Mouse (Mus musculus) hindbrain, postnatal 0 days (tissue): ENCODE measurements at regions not wholly inside any gene's neighbourhood (a gene's known extent, or its start where the extent isn't known, plus 50 kb on each side); places are given as distances from the start of the nearest gene placed in this dataset.

Experiments used
- ATAC-seq: fragments of 200-750 bp; cut with Nextera tagmentation; 2 replicates; pipeline ENCODE4 v1.8.0; 2017; ENCODE audit warnings: mild to moderate bottlenecking, moderate TSS enrichment, moderate library complexity
- DNase-seq: peaks from one replicate; pipeline ENCODE4 v3.0.0-alpha.2; 2015; ENCODE audit warnings: low spot score
- H3K27ac ChIP-seq: fragments of 300-500 bp; sonication (generic); 2 replicates; pipeline ENCODE4 v1.5.1; 2014; ENCODE audit warnings: mild to moderate bottlenecking
- H3K27me3 ChIP-seq: fragments of 300-500 bp; sonication (generic); 2 replicates; pipeline ENCODE4 v1.6.1; 2014; ENCODE audit warnings: low read length, mixed read lengths; ENCODE audit not compliant: insufficient read depth
- H3K36me3 ChIP-seq: fragments of 300-500 bp; sonication (generic); 2 replicates; pipeline ENCODE4 v1.6.1; 2014; ENCODE audit warnings: low read length, mixed read lengths; ENCODE audit not compliant: insufficient read depth
- H3K4me1 ChIP-seq: fragments of 300-500 bp; sonication (generic); 2 replicates; pipeline ENCODE4 v1.6.1; 2014; ENCODE audit warnings: antibody characterized with exemption, low read length, mixed read lengths; ENCODE audit not compliant: insufficient read depth
- H3K4me2 ChIP-seq: fragments of 300-500 bp; sonication (generic); 2 replicates; pipeline ENCODE4 v1.6.1; 2014; ENCODE audit warnings: low read depth, mild to moderate bottlenecking, low read length, moderate library complexity, mixed read lengths
- H3K4me3 ChIP-seq: fragments of 300-500 bp; sonication (generic); 2 replicates; pipeline ENCODE4 v1.5.1; 2014; ENCODE audit warnings: low read length
- H3K9ac ChIP-seq: fragments of 300-500 bp; sonication (generic); replicated peaks from 2 replicates; pipeline ENCODE4 v1.6.1; 2014; ENCODE audit warnings: mild to moderate bottlenecking, low read length, moderate library complexity, mixed read lengths
- H3K9me3 ChIP-seq: fragments of 300-500 bp; sonication (generic); 2 replicates; pipeline ENCODE4 v1.6.1; 2016; ENCODE audit warnings: low read length, mixed read lengths
- CTCF ChIP-seq: IDR thresholded peaks from 2 replicates; pipeline ENCODE4 v1.5.1; 2016; ENCODE audit warnings: antibody characterized with exemption, control low read depth, low read depth
- WGBS: fragments of 180-500 bp; shearing (Covaris S2); extraction: QIAGEN DNeasy Blood & Tissue Kit; methylation state at CpG from one replicate; pipeline ENCODE4 v1.1.7; 2014; 5-methylcytosine and 5-hydroxymethylcytosine counted together

- DNase-seq (no peak), ATAC-seq (no peak)
- peaks cover 23% of the 10 kb centered on the region for H3K4me1 ChIP-seq
- WGBS = 47% methylated on average over 7 of the region's 7 CpGs
- no peak overlapping the region for H3K9ac ChIP-seq
- H3K27me3 ChIP-seq = no peaks in the 10 kb centered on the region
- no peak for TF ChIP-seq CTCF
- no peaks in the 10 kb centered on the region for H3K36me3 ChIP-seq
- no peak overlapping the region for H3K4me2 ChIP-seq
- H3K9me3 ChIP-seq = no peaks in the 10 kb centered on the region
- no peak overlapping the region for H3K4me3 ChIP-seq
- no peak overlapping the region for H3K27ac ChIP-seq
Observed at GRCm38 (mm10) chr3:21937281-21938035, 139.0 kb upstream of the Tbl1xr1 start.

GRCm38 (mm10) chr3:21938071-21938848 lies 138.2 kb upstream of the Tbl1xr1 start:
- ATAC-seq = no peak
- Histone ChIP-seq H3K36me3 (no peaks in the 10 kb centered on the region), H3K27me3 (no peaks in the 10 kb centered on the region), H3K4me2 (no peak overlapping the region), H3K4me3 (no peak overlapping the region), H3K4me1 (peaks cover 23% of the 10 kb centered on the region), H3K27ac (no peak overlapping the region), H3K9ac (no peak overlapping the region), H3K9me3 (no peaks in the 10 kb centered on the region)
- no peak for TF ChIP-seq CTCF
- DNase-seq = no peak
- WGBS = 64% methylated on average over 11 of the region's 11 CpGs

GRCm38 (mm10) chr3:21939738-21940137 lies 136.7 kb upstream of the Tbl1xr1 start:
- Histone ChIP-seq H3K4me1 (peaks cover 18% of the 10 kb centered on the region), H3K4me3 (no peak overlapping the region), H3K27ac (no peak overlapping the region), H3K36me3 (no peaks in the 10 kb centered on the region), H3K9ac (no peak overlapping the region), H3K27me3 (no peaks in the 10 kb centered on the region), H3K9me3 (no peaks in the 10 kb centered on the region), H3K4me2 (no peak overlapping the region)
- ATAC-seq = no peak
- no peak for DNase-seq
- WGBS = 97% methylated on average over 6 of the region's 6 CpGs
- TF ChIP-seq CTCF = no peak

- TF ChIP-seq CTCF = no peak
- Histone ChIP-seq H3K36me3 (no peaks in the 10 kb centered on the region), H3K27me3 (no peaks in the 10 kb centered on the region), H3K9me3 (no peaks in the 10 kb centered on the region), H3K4me3 (no peak overlapping the region), H3K4me2 (no peak overlapping the region), H3K4me1 (peaks cover 9% of the 10 kb centered on the region; the same call in 1 of the 2 replicates), H3K27ac (no peak overlapping the region), H3K9ac (no peak overlapping the region)
- ATAC-seq = no peak
- 93% methylated on average over 2 of the region's 2 CpGs for WGBS
- no peak for DNase-seq
Observed at GRCm38 (mm10) chr3:21941596-21941995, 134.9 kb upstream of the Tbl1xr1 start.

- Histone ChIP-seq H3K4me1 (no peaks in the 10 kb centered on the region), H3K4me3 (no peak overlapping the region), H3K4me2 (no peak overlapping the region), H3K9me3 (no peaks in the 10 kb centered on the region), H3K36me3 (no peaks in the 10 kb centered on the region), H3K27ac (no peak overlapping the region), H3K9ac (no peak overlapping the region), H3K27me3 (no peaks in the 10 kb centered on the region)
- no peak for DNase-seq
- no peak for TF ChIP-seq CTCF
- 94% methylated on average over 1 of the region's 1 CpGs for WGBS
- ATAC-seq = no peak
Observed at GRCm38 (mm10) chr3:21942912-21943311, 133.5 kb upstream of the Tbl1xr1 start.

- Histone ChIP-seq H3K4me1 (no peaks in the 10 kb centered on the region), H3K9me3 (no peaks in the 10 kb centered on the region), H3K4me3 (no peak overlapping the region), H3K27me3 (no peaks in the 10 kb centered on the region), H3K4me2 (no peak overlapping the region), H3K9ac (no peak overlapping the region), H3K36me3 (no peaks in the 10 kb centered on the region), H3K27ac (no peak overlapping the region)
- no peak for DNase-seq
- TF ChIP-seq CTCF = no peak
- no peak for ATAC-seq
- WGBS = 78% methylated on average over 4 of the region's 4 CpGs
Observed at GRCm38 (mm10) chr3:21945775-21946174, 130.7 kb upstream of the Tbl1xr1 start.
